In the genomic region with DNA sequence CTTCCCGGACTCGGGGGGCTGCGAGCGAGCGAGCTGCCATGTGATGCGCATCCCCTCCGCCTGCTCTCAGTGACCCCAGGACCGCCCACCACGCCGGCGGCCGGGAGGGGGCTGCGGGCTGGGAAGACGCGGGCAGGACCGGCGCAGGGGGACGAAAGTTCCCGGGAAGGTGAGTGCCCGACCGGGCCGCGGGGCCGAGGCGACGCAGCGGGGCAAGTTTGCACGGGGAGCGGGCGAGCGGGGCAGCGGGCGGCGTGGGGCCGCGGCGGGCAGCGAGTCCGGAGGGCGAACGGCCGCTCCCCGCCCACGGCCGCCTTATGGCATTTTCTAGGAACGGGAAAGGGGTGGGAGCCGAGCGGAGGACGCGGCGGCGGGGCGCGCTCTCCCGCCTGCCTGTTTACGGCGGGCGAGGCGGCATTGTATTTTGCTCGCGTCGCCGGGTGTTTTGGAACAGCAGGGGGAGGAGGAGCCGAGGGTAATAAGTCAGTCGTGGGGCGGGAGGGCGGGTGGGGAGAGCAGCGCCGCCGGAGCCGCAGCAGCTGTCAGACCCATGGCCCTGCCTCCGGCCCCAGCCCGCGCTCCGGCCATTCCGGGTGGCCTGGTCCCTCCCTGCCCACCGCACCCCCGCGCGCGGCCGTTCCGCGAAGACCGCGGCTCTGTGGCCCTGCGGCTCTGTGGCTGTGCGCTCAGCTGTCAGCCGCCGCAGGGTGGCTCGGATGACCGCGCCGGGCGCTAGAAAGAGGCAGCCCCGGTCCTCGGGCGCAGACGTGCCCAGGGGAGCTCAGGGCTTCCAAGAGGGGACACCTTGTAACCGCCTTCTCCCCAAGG, we compare ENCODE assay signal across 8 mouse cellular contexts. TPM values are rescaled to one million over a fixed set of nuclear protein-coding genes. Genes with fewer than 3 reads are reported as not detected.
A peak's percentile ranks its signal among the peaks of the same experiment; 100 is the strongest.
DNase-seq lines count a peak whose midpoint lies in the region; ATAC-seq and TF ChIP-seq lines count a peak whose summit lies in the region.

No protein-coding gene starts in this region.

- ATAC-seq in erythroblast, adult 5-6 weeks (replicated peaks; ENCODE audit: low FRiP score, poor library complexity, severe bottlenecking), result no peak
- peak; percentile 73 for ATAC-seq in intestine, embryonic 15.5 days
- ATAC-seq in limb, embryonic 15.5 days (ENCODE audit: insufficient number of reproducible peaks, low FRiP score, low TSS enrichment, low read depth), result peak; percentile 65
- ATAC-seq in midbrain, embryonic 16.5 days, result peak; percentile 70

- no peak for TF ChIP-seq POLR2A in cortical plate, adult 2 months (IDR thresholded peaks at IDR 0.05; ENCODE audit: extremely low read depth, insufficient read depth, low read length)

- peaks cover 18% of the 10 kb centered on the region for H3K4me1 ChIP-seq in erythroblast, embryonic 14.5 days (ENCODE audit: control insufficient read depth)
- H3K4me1 ChIP-seq in cortical plate, adult 2 months (ENCODE audit: control insufficient read depth, insufficient read depth, low read length), result peaks cover 3% of the 10 kb centered on the region
- peaks cover 15% of the 10 kb centered on the region for H3K4me1 ChIP-seq in intestine, embryonic 15.5 days (replicated peaks)
- H3K4me1 ChIP-seq in limb, embryonic 15.5 days, result peaks cover 28% of the 10 kb centered on the region
- H3K4me1 ChIP-seq in midbrain, embryonic 16.5 days (ENCODE audit: control insufficient read depth, insufficient read depth, low read length), result peaks cover 33% of the 10 kb centered on the region

- WGBS in intestine, embryonic 15.5 days, result under 1% methylated on average over 81 of the region's 100 CpGs
- under 1% methylated on average over 89 of the region's 100 CpGs for WGBS in limb, embryonic 15.5 days
- WGBS in midbrain, embryonic 16.5 days, result under 1% methylated on average over 72 of the region's 100 CpGs

- H3K4me2 ChIP-seq in intestine, embryonic 15.5 days (replicated peaks), result peak overlapping the region; percentile 95
- peak overlapping the region; percentile 91 for H3K4me2 ChIP-seq in limb, embryonic 15.5 days
- H3K4me2 ChIP-seq in midbrain, embryonic 16.5 days (ENCODE audit: low read length), result peak overlapping the region; percentile 63

- peak overlapping the region; percentile 70 for H3K9ac ChIP-seq in intestine, embryonic 15.5 days
- peak overlapping the region; percentile 77 for H3K9ac ChIP-seq in limb, embryonic 15.5 days
- H3K9ac ChIP-seq in midbrain, embryonic 16.5 days (ENCODE audit: low read depth, low read length), result peak overlapping the region; percentile 96

- peak overlapping the region; percentile 99 for H3K27ac ChIP-seq in cortical plate, adult 2 months (ENCODE audit: insufficient read depth, low read length)
- peak overlapping the region; percentile 93 for H3K27ac ChIP-seq in intestine, embryonic 15.5 days
- H3K27ac ChIP-seq in limb, embryonic 15.5 days, result peak overlapping the region; percentile 94
- peak overlapping the region; percentile 97 for H3K27ac ChIP-seq in midbrain, embryonic 16.5 days (ENCODE audit: low read length)

- no peak for TF ChIP-seq CTCF in cortical plate, adult 2 months (IDR thresholded peaks at IDR 0.05; ENCODE audit: extremely low read depth, insufficient read depth, low read length)

- peak overlapping the region; percentile 65 for H3K4me3 ChIP-seq in erythroblast, embryonic 14.5 days (replicated peaks)
- peak overlapping the region; percentile 77 for H3K4me3 ChIP-seq in cortical plate, adult 2 months (ENCODE audit: insufficient read depth, low read length)
- peak overlapping the region; percentile 79 for H3K4me3 ChIP-seq in intestine, embryonic 15.5 days (replicated peaks)
- peak overlapping the region; percentile 98 for H3K4me3 ChIP-seq in limb, embryonic 15.5 days
- peak overlapping the region; percentile 99 for H3K4me3 ChIP-seq in midbrain, embryonic 16.5 days (ENCODE audit: low read depth, low read length)

- H3K9me3 ChIP-seq in erythroblast, embryonic 14.5 days (ENCODE audit: control insufficient read depth, low read length), result no peaks in the 10 kb centered on the region; the same call in 1 of the 2 replicates
- H3K9me3 ChIP-seq in intestine, embryonic 15.5 days, result no peaks in the 10 kb centered on the region
- H3K9me3 ChIP-seq in limb, embryonic 15.5 days, result no peaks in the 10 kb centered on the region
- H3K9me3 ChIP-seq in midbrain, embryonic 16.5 days (replicated peaks; ENCODE audit: control insufficient read depth, low read length, poor library complexity, severe bottlenecking), result no peaks in the 10 kb centered on the region

- no peaks in the 10 kb centered on the region for H3K36me3 ChIP-seq in erythroblast, embryonic 14.5 days (ENCODE audit: control insufficient read depth)
- H3K36me3 ChIP-seq in intestine, embryonic 15.5 days, result no peaks in the 10 kb centered on the region
- H3K36me3 ChIP-seq in limb, embryonic 15.5 days, result no peaks in the 10 kb centered on the region
- no peaks in the 10 kb centered on the region for H3K36me3 ChIP-seq in midbrain, embryonic 16.5 days (ENCODE audit: control insufficient read depth, insufficient read depth, low read length)

- peak; percentile 64 to 80 for DNase-seq in gastrocnemius, postnatal 4 days (ENCODE audit: low spot score in 2 of 2)
- peak; percentile 63 to 69 for DNase-seq in spleen, postnatal 10 days (ENCODE audit: low spot score in 2 of 2)

- peaks cover 65% of the 10 kb centered on the region for H3K27me3 ChIP-seq in erythroblast, embryonic 14.5 days (ENCODE audit: control insufficient read depth)
- no peaks in the 10 kb centered on the region for H3K27me3 ChIP-seq in intestine, embryonic 15.5 days (replicated peaks)
- H3K27me3 ChIP-seq in limb, embryonic 15.5 days, result no peaks in the 10 kb centered on the region
- no peaks in the 10 kb centered on the region for H3K27me3 ChIP-seq in midbrain, embryonic 16.5 days (ENCODE audit: control insufficient read depth, insufficient read depth, low read depth, low read length)

RNA-seq across cellular contexts. Expression of gene Bach2, which starts 0.5 kb away (rescaled TPM):
- polyA plus RNA-seq in erythroblast, embryonic 14.5 days (2012), result 0.02 TPM in 1 of 2 replicates, not detected in the other
- 0.63 and 1.3 TPM in 2 replicates for total RNA-seq in erythroblast, adult 5-6 weeks (2015; ENCODE audit: low replicate concordance)
- total RNA-seq in erythroblast, adult 5-6 weeks (2017; ENCODE audit: low replicate concordance), result 2.9 TPM in 1 of 2 replicates, not detected in the other
- polyA plus RNA-seq in cortical plate, adult 2 months (2012; rRNA removed), result 5.4 and 5.6 TPM in 2 replicates
- total RNA-seq in gastrocnemius, postnatal 4 days (2021), result 10 to 100 TPM; 15.1 to 16.1 TPM
- polyA plus RNA-seq in intestine, embryonic 15.5 days (2015; fragmentation: Nextera tagmentation; extraction: Ambion mirVana), result 4.4 and 4.7 TPM in 2 replicates
- polyA plus RNA-seq in limb, embryonic 15.5 days (2015; fragmentation: Nextera tagmentation; extraction: Ambion mirVana), result 5.8 TPM in 2 replicates
- 18.8 and 20.8 TPM in 2 replicates for polyA plus RNA-seq in midbrain, embryonic 16.5 days (2015; fragmentation: Nextera tagmentation; extraction: Ambion mirVana)
